Mouse (Mus musculus): Measurements from ENCODE around the gene P2rx5.

GRCm38 (mm10) chr11:73199230-73199712, 39.0 kb downstream of the P2rx5 start, which contains the start of gene Shpk:
- TF ChIP-seq CTCF (IDR thresholded peaks at IDR 0.05; ENCODE audit: borderline replicate concordance, control insufficient read depth, extremely low read depth, insufficient read depth, low read length, poor library complexity) = no peak
- no peak for TF ChIP-seq POLR2A (IDR thresholded peaks at IDR 0.05; ENCODE audit: control insufficient read depth, extremely low read depth, insufficient read depth, low read length, poor library complexity)
